Mouse (Mus musculus): ENCODE results near the gene Eif4ebp2. TPM values are rescaled to one million over a fixed set of nuclear protein-coding genes. Genes with fewer than 3 reads are reported as not detected.

The Eif4ebp2 gene
- total and polyA plus RNA-seq, 3 experiments: 53.3 to 71.3 (median 70.9) TPM

DNA sequence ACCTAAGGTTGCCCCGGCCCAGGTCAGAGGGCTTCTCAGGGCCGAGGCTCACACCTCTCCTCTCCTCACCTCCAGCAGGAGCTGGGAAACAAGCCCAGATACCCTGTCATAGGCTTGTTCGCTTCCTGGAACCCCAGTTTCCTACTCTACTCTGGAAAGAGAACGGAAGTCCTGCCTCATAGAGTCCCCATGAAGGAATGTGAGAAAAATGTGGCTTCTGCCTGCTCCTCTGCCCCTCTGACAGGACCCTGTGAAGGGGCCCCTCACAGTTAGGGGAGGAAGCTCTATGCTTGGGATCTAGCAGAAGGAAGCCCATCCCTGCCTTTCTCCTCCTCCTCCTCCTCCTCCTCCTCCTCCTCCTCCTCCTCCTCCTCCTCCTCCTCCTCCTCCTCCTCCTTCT lies 59.9 kb downstream of the Eif4ebp2 start:
- TF ChIP-seq POLR2A (IDR thresholded peaks at IDR 0.05; ENCODE audit: insufficient read depth, low read depth, low read length) (no peak), EP300 (IDR thresholded peaks at IDR 0.05; ENCODE audit: insufficient read depth, low read depth, low read length) (no peak), CTCF (IDR thresholded peaks at IDR 0.05) (no peak)
- Histone ChIP-seq H3K4me3 (no peak overlapping the region), H3K9ac (ENCODE audit: low read depth, low read length) (no peak overlapping the region), H3K36me3 (ENCODE audit: control insufficient read depth, insufficient read depth, low read length) (no peaks in the 10 kb centered on the region), H3K79me2 (replicated peaks; ENCODE audit: control insufficient read depth, insufficient read depth, low read length) (no peaks in the 10 kb centered on the region), H3K4me1 (ENCODE audit: control insufficient read depth, insufficient read depth, low read length) (peaks cover 7% of the 10 kb centered on the region; the same call in 1 of the 2 replicates), H3K27me3 (ENCODE audit: control insufficient read depth, insufficient read depth, low read length) (no peaks in the 10 kb centered on the region), H3K27ac (no peak overlapping the region)
- 53% methylated on average over 4 of the region's 4 CpGs for WGBS
- DNase-seq: no peak
- intact Hi-C loops (cut with DNase I): no loop called here

DNA sequence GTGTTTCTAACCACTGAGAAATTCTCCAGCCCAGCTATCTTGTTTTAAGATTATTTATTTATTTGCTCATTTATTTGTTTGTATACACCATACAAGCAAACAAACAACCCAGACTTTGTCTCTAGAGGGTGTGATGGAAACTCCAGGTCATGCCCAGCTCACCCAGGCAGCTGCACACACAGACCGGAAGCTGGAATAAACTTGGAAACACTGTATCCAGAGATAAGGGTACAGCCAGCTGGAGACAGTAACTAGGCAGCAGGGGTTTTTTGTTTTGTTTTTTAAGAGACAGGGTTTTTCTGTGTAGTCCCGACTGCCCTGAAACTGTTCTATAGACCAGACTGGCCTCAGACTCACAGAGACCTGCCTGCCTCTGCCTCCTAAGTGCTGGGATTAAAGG lies 62.3 kb downstream of the Eif4ebp2 start:
- Histone ChIP-seq H3K9ac (ENCODE audit: low read depth, low read length) (no peak overlapping the region), H3K4me1 (ENCODE audit: control insufficient read depth, insufficient read depth, low read length) (peaks cover 7% of the 10 kb centered on the region; the same call in 1 of the 2 replicates), H3K79me2 (replicated peaks; ENCODE audit: control insufficient read depth, insufficient read depth, low read length) (no peaks in the 10 kb centered on the region), H3K27me3 (ENCODE audit: control insufficient read depth, insufficient read depth, low read length) (no peaks in the 10 kb centered on the region), H3K4me3 (no peak overlapping the region), H3K36me3 (ENCODE audit: control insufficient read depth, insufficient read depth, low read length) (no peaks in the 10 kb centered on the region), H3K27ac (no peak overlapping the region)
- WGBS: 6% methylated on average over 2 of the region's 2 CpGs
- no peak for DNase-seq
- intact Hi-C loops (cut with DNase I): no loop called here
- TF ChIP-seq POLR2A (IDR thresholded peaks at IDR 0.05; ENCODE audit: insufficient read depth, low read depth, low read length): no peak
- TF ChIP-seq EP300 (IDR thresholded peaks at IDR 0.05; ENCODE audit: insufficient read depth, low read depth, low read length): 0 out of 2 replicates have a peak, but pooled peaks have one; percentile 37

DNA sequence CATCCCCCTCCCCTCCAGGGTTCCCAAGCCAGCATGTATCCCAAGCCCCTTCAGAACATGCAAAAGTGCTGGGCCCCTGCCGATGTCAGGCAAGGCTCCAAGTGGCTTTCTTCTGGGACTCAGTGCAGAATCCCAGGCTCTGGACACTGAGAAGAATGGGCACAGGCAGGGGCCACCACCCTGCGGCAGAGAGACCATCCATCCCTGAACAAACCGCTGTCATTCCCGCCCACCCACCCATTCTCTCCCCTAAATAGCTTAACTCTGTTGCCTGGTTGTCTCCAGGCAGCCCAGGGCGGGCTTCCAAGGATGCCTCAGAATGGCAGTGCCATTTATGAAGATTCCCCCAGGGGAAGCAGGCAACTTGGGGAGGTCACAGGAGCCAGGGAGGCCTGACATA lies 63.4 kb downstream of the Eif4ebp2 start:
- 84% methylated on average over 5 of the region's 5 CpGs for WGBS
- Histone ChIP-seq H3K27me3 (ENCODE audit: control insufficient read depth, insufficient read depth, low read length) (no peaks in the 10 kb centered on the region), H3K79me2 (replicated peaks; ENCODE audit: control insufficient read depth, insufficient read depth, low read length) (no peaks in the 10 kb centered on the region), H3K4me3 (no peak overlapping the region), H3K36me3 (ENCODE audit: control insufficient read depth, insufficient read depth, low read length) (no peaks in the 10 kb centered on the region), H3K4me1 (ENCODE audit: control insufficient read depth, insufficient read depth, low read length) (peaks cover 9% of the 10 kb centered on the region), H3K9ac (ENCODE audit: low read depth, low read length) (no peak overlapping the region), H3K27ac (no peak overlapping the region)
- intact Hi-C loops (cut with DNase I): no loop called here
- TF ChIP-seq EP300 (IDR thresholded peaks at IDR 0.05; ENCODE audit: insufficient read depth, low read depth, low read length): no peak
- DNase-seq: no peak

DNA sequence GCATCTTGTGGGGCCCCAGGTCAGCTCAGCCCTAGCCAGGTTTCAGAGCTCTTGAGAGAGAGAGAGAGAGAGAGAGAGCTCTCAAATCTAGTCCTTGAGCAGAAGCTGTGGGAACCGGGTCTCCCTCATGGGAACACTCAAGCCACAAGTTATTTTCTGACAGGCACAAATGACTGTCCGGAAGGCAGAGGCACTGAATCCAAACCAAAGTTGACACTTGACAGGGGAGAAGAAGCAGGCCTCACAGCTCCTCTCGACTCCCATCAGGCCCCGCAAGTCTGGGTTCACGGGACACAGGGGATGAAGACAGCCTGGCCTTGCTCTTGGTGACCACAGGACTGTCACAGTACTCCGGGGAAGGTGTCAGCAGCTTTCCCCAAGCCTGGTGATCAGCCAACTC lies 66.2 kb downstream of the Eif4ebp2 start:
- Histone ChIP-seq H3K27me3 (ENCODE audit: control insufficient read depth, insufficient read depth, low read length) (no peaks in the 10 kb centered on the region), H3K79me2 (replicated peaks; ENCODE audit: control insufficient read depth, insufficient read depth, low read length) (no peaks in the 10 kb centered on the region), H3K4me3 (no peak overlapping the region), H3K4me1 (ENCODE audit: control insufficient read depth, insufficient read depth, low read length) (peaks cover 9% of the 10 kb centered on the region), H3K9ac (ENCODE audit: low read depth, low read length) (no peak overlapping the region), H3K27ac (no peak overlapping the region), H3K36me3 (ENCODE audit: control insufficient read depth, insufficient read depth, low read length) (no peaks in the 10 kb centered on the region)
- 69% methylated on average over 6 of the region's 6 CpGs for whole genome bisulfite sequencing
- TF ChIP-seq POLR2A (IDR thresholded peaks at IDR 0.05; ENCODE audit: insufficient read depth, low read depth, low read length) (no peak), CTCF (IDR thresholded peaks at IDR 0.05) (no peak), EP300 (IDR thresholded peaks at IDR 0.05; ENCODE audit: insufficient read depth, low read depth, low read length) (no peak)
- peak in 1 of 2 experiments; percentile 24 for DNase-seq
- intact Hi-C loops (cut with DNase I): no loop called here

DNA sequence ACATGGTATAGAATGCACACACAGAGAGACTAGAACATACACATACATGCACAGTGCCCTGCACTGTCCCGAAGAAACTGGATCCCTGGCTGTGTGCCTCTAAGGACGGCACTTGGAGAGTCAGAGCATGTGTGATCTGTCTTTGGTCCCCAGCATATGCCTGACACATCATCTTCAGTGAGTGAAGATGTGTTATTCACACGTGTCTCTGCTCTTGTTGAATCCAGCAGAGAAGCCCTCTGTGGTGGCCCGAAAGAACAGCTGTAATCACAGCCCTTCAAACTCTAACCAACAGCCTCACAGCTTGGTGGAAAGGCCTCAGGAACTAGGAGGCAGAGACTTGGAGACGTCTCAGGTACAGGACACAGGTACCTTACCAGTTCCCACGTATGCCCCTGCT lies 67.3 kb downstream of the Eif4ebp2 start:
- H3K4me3 ChIP-seq: no peak overlapping the region
- no peaks in the 10 kb centered on the region for H3K27me3 ChIP-seq (ENCODE audit: control insufficient read depth, insufficient read depth, low read length)
- no peak overlapping the region for H3K27ac ChIP-seq
- 94% methylated on average over 6 of the region's 6 CpGs for WGBS
- no peak overlapping the region for H3K9ac ChIP-seq (ENCODE audit: low read depth, low read length)
- H3K4me1 ChIP-seq (ENCODE audit: control insufficient read depth, insufficient read depth, low read length): peaks cover 17% of the 10 kb centered on the region
- DNase-seq: no peak
- TF ChIP-seq POLR2A (IDR thresholded peaks at IDR 0.05; ENCODE audit: insufficient read depth, low read depth, low read length) (no peak), EP300 (IDR thresholded peaks at IDR 0.05; ENCODE audit: insufficient read depth, low read depth, low read length) (no peak), CTCF (IDR thresholded peaks at IDR 0.05) (no peak)
- no peaks in the 10 kb centered on the region for H3K36me3 ChIP-seq (ENCODE audit: control insufficient read depth, insufficient read depth, low read length)
- intact Hi-C loops (cut with DNase I): no loop called here
- H3K79me2 ChIP-seq (replicated peaks; ENCODE audit: control insufficient read depth, insufficient read depth, low read length): no peaks in the 10 kb centered on the region

DNA sequence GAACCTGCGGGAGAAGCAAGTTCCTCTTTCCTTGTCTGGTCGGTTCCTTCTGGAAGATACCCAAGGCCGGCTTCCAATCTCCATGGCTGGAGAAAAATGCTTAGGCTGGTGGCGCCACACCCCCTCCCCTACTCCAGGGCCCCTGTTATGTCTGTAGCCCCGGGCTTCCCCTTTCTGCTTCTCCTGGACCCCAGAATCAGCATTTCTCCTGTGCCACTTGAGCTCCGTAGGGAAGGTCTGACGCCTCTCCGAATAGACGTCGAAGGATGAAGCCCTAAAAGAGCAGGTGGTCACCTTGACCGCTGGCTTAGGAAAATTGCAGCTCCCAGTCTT lies 68.8 kb downstream of the Eif4ebp2 start:
- intact Hi-C loops (cut with DNase I): no loop called here
- DNase-seq: no peak
- H3K9ac ChIP-seq (ENCODE audit: low read depth, low read length): peak overlapping the region; percentile 95
- peaks cover 2% of the 10 kb centered on the region for H3K36me3 ChIP-seq (ENCODE audit: control insufficient read depth, insufficient read depth, low read length)
- H3K4me3 ChIP-seq: peak overlapping the region; percentile 96
- no peaks in the 10 kb centered on the region; the same call in 1 of the 2 replicates for H3K79me2 ChIP-seq (replicated peaks; ENCODE audit: control insufficient read depth, insufficient read depth, low read length)
- no peaks in the 10 kb centered on the region for H3K27me3 ChIP-seq (ENCODE audit: control insufficient read depth, insufficient read depth, low read length)
- H3K27ac ChIP-seq: peak overlapping the region; percentile 91
- no peak for TF ChIP-seq POLR2A (IDR thresholded peaks at IDR 0.05; ENCODE audit: insufficient read depth, low read depth, low read length)
- TF ChIP-seq CTCF (IDR thresholded peaks at IDR 0.05): no peak
- 10% methylated on average over 11 of the region's 11 CpGs for WGBS
- peaks cover 29% of the 10 kb centered on the region for H3K4me1 ChIP-seq (ENCODE audit: control insufficient read depth, insufficient read depth, low read length)
